Mouse (Mus musculus) neural tube, embryonic 15.5 days (tissue): ENCODE data around the gene Hist1h2bb. TPM values are rescaled to one million over a fixed set of nuclear protein-coding genes. Genes with fewer than 3 reads are reported as not detected.
"Not testable (repeated sequence)": the region's sequence is repeated elsewhere in the genome, so short reads cannot be mapped to it uniquely, and the experiment has no call there.

Experiments used
- ATAC-seq: fragments of 200-750 bp; cut with Nextera tagmentation; 2 replicates; pipeline ENCODE4 v1.8.0; 2017; ENCODE audit warnings: mild to moderate bottlenecking, moderate TSS enrichment, moderate library complexity; ENCODE audit not compliant: low FRiP score
- H3K27ac ChIP-seq: fragments of 300-500 bp; sonication (generic); replicated peaks from 2 replicates; pipeline ENCODE4 v1.5.1; 2015; ENCODE audit warnings: mild to moderate bottlenecking, inconsistent platforms
- H3K27me3 ChIP-seq: fragments of 300-500 bp; sonication (generic); replicated peaks from 2 replicates; pipeline ENCODE4 v1.6.1; 2015; ENCODE audit warnings: inconsistent platforms
- H3K36me3 ChIP-seq: fragments of 300-500 bp; sonication (generic); 2 replicates; pipeline ENCODE4 v1.6.1; 2015; ENCODE audit warnings: inconsistent platforms
- H3K4me1 ChIP-seq: fragments of 300-500 bp; sonication (generic); 2 replicates; pipeline ENCODE4 v1.6.1; 2015; ENCODE audit warnings: inconsistent platforms
- H3K4me2 ChIP-seq: fragments of 300-500 bp; sonication (generic); 2 replicates; pipeline ENCODE4 v1.6.1; 2015; ENCODE audit warnings: inconsistent platforms, mild to moderate bottlenecking, moderate library complexity
- H3K4me3 ChIP-seq: fragments of 300-500 bp; sonication (generic); replicated peaks from 2 replicates; pipeline ENCODE4 v1.5.1; 2015; ENCODE audit warnings: mild to moderate bottlenecking, inconsistent platforms
- H3K9ac ChIP-seq: fragments of 300-500 bp; sonication (generic); replicated peaks from 2 replicates; pipeline ENCODE4 v1.6.1; 2015; ENCODE audit warnings: mild to moderate bottlenecking, inconsistent platforms
- H3K9me3 ChIP-seq: fragments of 300-500 bp; sonication (generic); replicated peaks from 2 replicates; pipeline ENCODE4 v1.6.1; 2016; ENCODE audit warnings: inconsistent platforms
- WGBS: fragments of 180-500 bp; shearing (Covaris S2); methylation state at CpG from one replicate; pipeline ENCODE4 v1.1.7; 2015; ENCODE audit warnings: mixed read lengths; 5-methylcytosine and 5-hydroxymethylcytosine counted together
- polyA plus RNA-seq: library from polyadenylated mRNA; unstranded; fragments of >200 nt; fragmentation: Nextera tagmentation; extraction: Ambion mirVana; gene quantifications from 2 replicates; pipeline ENCODE4 v1.2.1, GENCODE M21; 2015

The Hist1h2bb gene
- polyA plus RNA-seq: 0.83 TPM in 1 of 2 replicates, not detected in the other

- H3K36me3 ChIP-seq, H3K27me3 ChIP-seq, H3K9me3 ChIP-seq: not testable (repeated sequence)
- H3K4me3 ChIP-seq: peak within 1 kb of the TSS; percentile 46
- WGBS: under 1% methylated on average over 42 of the region's 58 CpGs
- peak within 1 kb of the TSS; percentile 81 for H3K4me2 ChIP-seq
- peak; percentile 93 for ATAC-seq
- H3K27ac ChIP-seq: peak within 1 kb of the TSS; percentile 96
- peak within 1 kb of the TSS; percentile 51 for H3K9ac ChIP-seq
- H3K4me1 ChIP-seq: peaks cover 18% of the 10 kb centered on the region
These were observed at the start of gene Hist1h2bb for GRCm38 (mm10) chr13:23746201-23747080. TSS of gene Hist1h2bb (plus strand) at chr13:23746734.

GRCm38 (mm10) chr13:23697491-23698299 is 48.8 kb upstream of the Hist1h2bb start:
- H3K27ac ChIP-seq: peak overlapping the region; percentile 79
- H3K27me3 ChIP-seq: no peaks in the 10 kb centered on the region
- under 1% methylated on average over 25 of the region's 32 CpGs for WGBS
- peak overlapping the region; percentile 60 for H3K4me2 ChIP-seq
- H3K4me3 ChIP-seq: peak overlapping the region; percentile 40
- peaks cover 14% of the 10 kb centered on the region; the same call in 1 of the 2 replicates for H3K4me1 ChIP-seq
- peak overlapping the region; percentile 47 for H3K9ac ChIP-seq
- ATAC-seq: peak; percentile 84
- no peaks in the 10 kb centered on the region for H3K36me3 ChIP-seq
- no peaks in the 10 kb centered on the region for H3K9me3 ChIP-seq

GRCm38 (mm10) chr13:23698300-23698693 is 48.2 kb upstream of the Hist1h2bb start, which contains the start of gene Hist1h4c:
TSS of gene Hist1h4c (minus strand) at chr13:23698454.
- 0% methylated on average over 19 of the region's 22 CpGs for WGBS

GRCm38 (mm10) chr13:23698996-23699395 is 47.5 kb upstream of the Hist1h2bb start:
- Histone ChIP-seq H3K9me3 (no peaks in the 10 kb centered on the region), H3K4me3 (no peak overlapping the region), H3K36me3 (no peaks in the 10 kb centered on the region), H3K27me3 (no peaks in the 10 kb centered on the region), H3K4me1 (peaks cover 14% of the 10 kb centered on the region; the same call in 1 of the 2 replicates), H3K27ac (peak overlapping the region; percentile 79), H3K9ac (peak overlapping the region; percentile 47; the same call in 1 of the 2 replicates), H3K4me2 (peak overlapping the region; percentile 60)
- no peak for ATAC-seq
- WGBS: 76% methylated on average over 6 of the region's 6 CpGs

More at GRCm38 (mm10) chr13:23698300-23698693, 48.2 kb upstream of the Hist1h2bb start, which contains the start of gene Hist1h4c:
- H3K9me3 ChIP-seq: no peaks in the 10 kb centered on the region
- peak; percentile 96 for ATAC-seq
- peak within 1 kb of the TSS; percentile 47 for H3K9ac ChIP-seq
- no peaks in the 10 kb centered on the region for H3K36me3 ChIP-seq
- H3K27ac ChIP-seq: peak within 1 kb of the TSS; percentile 79
- peak within 1 kb of the TSS; percentile 60 for H3K4me2 ChIP-seq
- H3K4me3 ChIP-seq: peak within 1 kb of the TSS; percentile 40
- no peaks in the 10 kb centered on the region for H3K27me3 ChIP-seq
- peaks cover 14% of the 10 kb centered on the region; the same call in 1 of the 2 replicates for H3K4me1 ChIP-seq

- Histone ChIP-seq H3K27me3 (no peaks in the 10 kb centered on the region), H3K9me3 (no peaks in the 10 kb centered on the region), H3K27ac (no peak overlapping the region), H3K9ac (no peak overlapping the region), H3K4me3 (no peak overlapping the region), H3K36me3 (no peaks in the 10 kb centered on the region), H3K4me2 (no peak overlapping the region), H3K4me1 (peaks cover 14% of the 10 kb centered on the region; the same call in 1 of the 2 replicates)
- no peak for ATAC-seq
- WGBS: 67% methylated on average over 3 of the region's 3 CpGs
These were observed 46.8 kb upstream of the Hist1h2bb start for GRCm38 (mm10) chr13:23699767-23700166.

GRCm38 (mm10) chr13:23700786-23701520 is 45.6 kb upstream of the Hist1h2bb start:
- 28% methylated on average over 8 of the region's 8 CpGs for WGBS

GRCm38 (mm10) chr13:23702220-23702619 is 44.3 kb upstream of the Hist1h2bb start:
- H3K4me2 ChIP-seq: no peak overlapping the region
- H3K4me1 ChIP-seq: peaks cover 14% of the 10 kb centered on the region; the same call in 1 of the 2 replicates
- no peak for ATAC-seq
- no peaks in the 10 kb centered on the region for H3K36me3 ChIP-seq
- WGBS: 78% methylated on average over 4 of the region's 4 CpGs
- no peak overlapping the region for H3K9ac ChIP-seq
- H3K27me3 ChIP-seq: no peaks in the 10 kb centered on the region
- H3K27ac ChIP-seq: no peak overlapping the region
- no peak overlapping the region for H3K4me3 ChIP-seq
- no peaks in the 10 kb centered on the region for H3K9me3 ChIP-seq

More at GRCm38 (mm10) chr13:23700786-23701520, 45.6 kb upstream of the Hist1h2bb start:
- Histone ChIP-seq H3K4me2 (no peak overlapping the region), H3K9ac (no peak overlapping the region), H3K27ac (no peak overlapping the region), H3K9me3 (no peaks in the 10 kb centered on the region), H3K4me1 (peaks cover 14% of the 10 kb centered on the region; the same call in 1 of the 2 replicates), H3K27me3 (no peaks in the 10 kb centered on the region), H3K36me3 (no peaks in the 10 kb centered on the region), H3K4me3 (no peak overlapping the region)
- ATAC-seq: no peak

GRCm38 (mm10) chr13:23702801-23703200 is 43.7 kb upstream of the Hist1h2bb start:
- H3K27ac ChIP-seq, H3K4me2 ChIP-seq, H3K36me3 ChIP-seq, H3K4me1 ChIP-seq, H3K9me3 ChIP-seq, ATAC-seq, H3K27me3 ChIP-seq, H3K4me3 ChIP-seq, H3K9ac ChIP-seq: not testable (repeated sequence)
- 87% methylated on average over 2 of the region's 2 CpGs for WGBS

- Histone ChIP-seq H3K27ac (no peak overlapping the region), H3K27me3 (no peaks in the 10 kb centered on the region), H3K9me3 (no peaks in the 10 kb centered on the region), H3K9ac (no peak overlapping the region), H3K36me3 (no peaks in the 10 kb centered on the region), H3K4me2 (no peak overlapping the region), H3K4me1 (peaks cover 9% of the 10 kb centered on the region), H3K4me3 (no peak overlapping the region)
- ATAC-seq: no peak
- WGBS: 96% methylated on average over 7 of the region's 7 CpGs
These were observed 40.7 kb upstream of the Hist1h2bb start for GRCm38 (mm10) chr13:23705751-23706356.

- Histone ChIP-seq H3K36me3 (no peaks in the 10 kb centered on the region), H3K4me3 (no peak overlapping the region), H3K4me2 (no peak overlapping the region), H3K27me3 (no peaks in the 10 kb centered on the region), H3K4me1 (peaks cover 9% of the 10 kb centered on the region), H3K27ac (no peak overlapping the region), H3K9me3 (no peaks in the 10 kb centered on the region), H3K9ac (no peak overlapping the region)
- WGBS: 94% methylated on average over 12 of the region's 12 CpGs
- no peak for ATAC-seq
These were observed 39.8 kb upstream of the Hist1h2bb start for GRCm38 (mm10) chr13:23706771-23707170.
